Comparison of ENCODE assay signal across 7 mouse cellular contexts in the genomic region with DNA sequence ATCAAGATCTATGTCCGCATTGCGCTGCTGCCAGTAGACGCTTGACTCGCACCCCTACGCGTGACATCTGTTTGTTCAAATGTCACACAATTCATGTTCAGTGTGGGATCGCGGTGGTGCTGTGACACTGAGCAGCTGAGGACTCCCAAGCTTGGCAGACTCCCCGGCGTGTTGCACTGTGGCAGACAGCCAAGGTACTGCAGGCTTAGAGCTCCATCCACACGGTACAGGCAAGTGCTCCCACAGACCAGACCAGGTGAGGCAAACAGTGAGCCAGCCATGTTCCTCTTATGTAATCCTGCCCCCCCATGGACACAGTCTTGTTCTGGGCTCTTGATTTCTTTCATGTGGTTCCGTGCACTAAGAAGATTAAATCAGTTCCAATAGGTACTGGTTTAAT.
DNase-seq lines count a peak whose midpoint lies in the region; ATAC-seq lines count a peak whose summit lies in the region.

No protein-coding gene starts in this region.

- DNase-seq in adrenal gland, adult (ENCODE audit: inconsistent age in 2 of 2, low spot score in 1 of 2): peak; percentile 58 to 74
- DNase-seq in adrenal gland, postnatal 14 days: peak; percentile 78
- DNase-seq in frontal cortex, postnatal 36 days (ENCODE audit: low spot score in 2 of 2): peak; percentile 77 to 78
- peak; percentile 14 for DNase-seq in kidney, adult 9 months
- peak; percentile 58 to 81 for DNase-seq in left cerebral cortex, postnatal 25 days (ENCODE audit: low spot score in 2 of 2)
- DNase-seq in right cerebral cortex, adult 2 months (ENCODE audit: low spot score in 2 of 2): peak; percentile 66 to 71

- intact Hi-C loops in left cerebral cortex, postnatal 25 days (cut with DNase I): no loop called here

- ATAC-seq in erythroid progenitor cell, adult 5-6 weeks (replicated peaks; ENCODE audit: low FRiP score, poor library complexity, severe bottlenecking): no peak

Comparison
In these comparisons a context has a peak if more than half of its experiments do, and no peak if none do; other contexts are left out.
1. DNase-seq: peak in every context shown above with its lines; median percentile 78 in adrenal gland, postnatal 14 days; 78 in frontal cortex, postnatal 36 days; 70 in left cerebral cortex, postnatal 25 days; 68 in right cerebral cortex, adult 2 months; 66 in adrenal gland, adult; 14 in kidney, adult 9 months.